Mouse (Mus musculus): ENCODE measurements around the gene Traf1. TPM values are rescaled to one million over a fixed set of nuclear protein-coding genes. Genes with fewer than 3 reads are reported as not detected.

Traf1 gene
- polyA plus RNA-seq, 1 experiment = 1.1 TPM

DNA sequence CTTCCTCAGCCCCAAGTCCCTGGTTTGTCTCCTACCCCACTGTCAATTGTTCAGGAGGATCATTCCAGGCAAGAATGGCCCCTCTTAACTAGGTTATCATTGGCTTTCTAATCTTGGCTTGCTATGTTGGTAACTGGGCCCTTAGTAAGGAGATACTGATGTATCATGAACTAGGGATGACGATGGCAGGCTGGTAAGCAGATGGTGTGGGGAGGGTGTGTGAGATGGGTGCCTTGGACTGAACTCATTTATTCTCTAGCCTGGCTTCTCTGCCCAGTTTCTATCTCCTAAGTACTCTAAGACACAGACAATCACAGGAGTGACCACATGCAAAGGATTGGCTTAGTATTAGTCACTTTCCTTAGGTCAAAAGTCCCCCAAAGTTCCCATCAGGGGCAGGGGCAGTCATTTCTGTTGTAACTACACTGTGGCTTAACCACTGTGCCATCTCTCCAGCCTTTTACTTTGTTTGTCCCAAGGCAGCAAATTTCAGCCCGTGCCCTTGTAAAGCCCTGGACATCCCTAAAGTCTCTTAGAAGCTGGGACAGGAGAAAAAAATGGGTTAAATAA is 7.9 kb downstream of the Traf1 start:
- Histone ChIP-seq H3K79me2 (ENCODE audit: control insufficient read depth, insufficient read depth) (no peaks in the 10 kb centered on the region), H3K4me2 (ENCODE audit: low read depth) (no peak overlapping the region), H3K36me3 (ENCODE audit: control insufficient read depth, insufficient read depth) (no peaks in the 10 kb centered on the region), H3K27me3 (ENCODE audit: control insufficient read depth, insufficient read depth, insufficient read length) (no peaks in the 10 kb centered on the region), H3ac (ENCODE audit: control insufficient read depth, insufficient read length) (no peak overlapping the region), H3K4me3 (no peak overlapping the region)
- TF ChIP-seq SRF (IDR thresholded peaks at IDR 0.05; ENCODE audit: control insufficient read depth, insufficient read length, low read depth) (no peak), TCF3 (IDR thresholded peaks at IDR 0.05; ENCODE audit: insufficient read length, low read depth) (no peak), REST (IDR thresholded peaks at IDR 0.05; ENCODE audit: insufficient read depth, insufficient read length) (no peak), CEBPB (IDR thresholded peaks at IDR 0.05; ENCODE audit: insufficient read depth, poor library complexity, severe bottlenecking) (no peak), POLR2A (IDR thresholded peaks at IDR 0.05; ENCODE audit: insufficient read length, low read depth) (no peak), USF1 (IDR thresholded peaks at IDR 0.05; ENCODE audit: low read depth) (no peak), MYOG (IDR thresholded peaks at IDR 0.05; ENCODE audit: control insufficient read depth in 1 of 3, insufficient read depth in 1 of 3, insufficient read length in 2 of 3, low read depth in 2 of 3) (no peak), MAX (IDR thresholded peaks at IDR 0.05; ENCODE audit: low read depth) (no peak), E2F4 (IDR thresholded peaks at IDR 0.05; ENCODE audit: insufficient read depth) (no peak), TCF12 (IDR thresholded peaks at IDR 0.05; ENCODE audit: insufficient read depth, poor library complexity, severe bottlenecking) (no peak), MYOD1 (IDR thresholded peaks at IDR 0.05; ENCODE audit: control insufficient read depth in 1 of 3, insufficient read length in 2 of 3, low read depth in 2 of 3) (no peak), POLR2AphosphoS2 (IDR thresholded peaks at IDR 0.05; ENCODE audit: insufficient read length, low read depth) (no peak)

DNA sequence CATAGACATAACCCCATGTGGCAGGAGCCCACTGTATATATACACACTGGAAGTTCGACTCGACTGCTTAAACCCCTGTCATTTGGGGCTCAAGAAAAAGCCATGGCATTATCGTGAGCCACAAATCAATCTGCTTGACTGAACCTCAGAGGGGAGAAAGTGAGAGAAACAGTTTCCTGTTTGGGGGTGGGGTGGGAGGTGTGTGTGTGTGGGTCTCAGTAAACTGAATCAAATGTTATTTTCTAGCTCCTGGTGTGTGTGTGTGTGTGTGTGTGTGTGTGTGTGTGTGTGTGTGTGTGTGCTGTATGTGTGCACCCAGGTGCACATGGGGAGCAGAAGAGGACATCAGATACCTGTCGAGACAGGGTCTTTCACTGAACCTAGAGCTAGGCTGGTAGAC is 8.6 kb downstream of the Traf1 start:
- Histone ChIP-seq H3K4me3 (no peak overlapping the region), H3ac (ENCODE audit: control insufficient read depth, insufficient read length) (no peak overlapping the region), H3K79me2 (ENCODE audit: control insufficient read depth, insufficient read depth) (no peaks in the 10 kb centered on the region), H3K36me3 (ENCODE audit: control insufficient read depth, insufficient read depth) (no peaks in the 10 kb centered on the region), H3K4me2 (ENCODE audit: low read depth) (no peak overlapping the region), H3K27me3 (ENCODE audit: control insufficient read depth, insufficient read depth, insufficient read length) (no peaks in the 10 kb centered on the region)
- no peak for TF ChIP-seq MYOD1 (IDR thresholded peaks at IDR 0.05; ENCODE audit: control insufficient read depth in 1 of 3, insufficient read length in 2 of 3, low read depth in 2 of 3)
- TF ChIP-seq TCF12 (IDR thresholded peaks at IDR 0.05; ENCODE audit: insufficient read depth, poor library complexity, severe bottlenecking) = no peak
- no peak for TF ChIP-seq POLR2AphosphoS2 (IDR thresholded peaks at IDR 0.05; ENCODE audit: insufficient read length, low read depth)
- no peak for TF ChIP-seq TCF3 (IDR thresholded peaks at IDR 0.05; ENCODE audit: insufficient read length, low read depth)
- no peak for TF ChIP-seq REST (IDR thresholded peaks at IDR 0.05; ENCODE audit: insufficient read depth, insufficient read length)

DNA sequence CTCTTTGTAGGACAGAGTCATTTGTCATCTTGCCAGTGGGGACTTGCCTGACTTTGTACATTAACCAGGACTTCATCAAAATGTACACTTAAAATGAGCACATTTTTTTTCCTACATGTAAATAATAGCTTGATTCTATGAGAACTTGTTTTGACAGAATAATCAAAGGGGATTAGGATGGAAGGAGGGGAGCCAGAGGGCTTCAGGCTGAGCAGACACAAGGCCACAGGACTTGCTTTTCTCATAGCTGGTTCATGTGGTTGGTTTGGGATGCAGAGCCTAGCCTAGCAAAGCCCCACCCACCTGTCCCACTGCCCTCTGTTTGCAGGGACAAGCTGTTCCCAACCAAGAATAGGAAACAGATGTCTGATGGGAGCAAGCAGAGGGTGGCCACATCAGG is 10.1 kb downstream of the Traf1 start:
- no peaks in the 10 kb centered on the region for H3K36me3 ChIP-seq (ENCODE audit: control insufficient read depth, insufficient read depth)
- H3ac ChIP-seq (ENCODE audit: control insufficient read depth, insufficient read length) = no peak overlapping the region

DNA sequence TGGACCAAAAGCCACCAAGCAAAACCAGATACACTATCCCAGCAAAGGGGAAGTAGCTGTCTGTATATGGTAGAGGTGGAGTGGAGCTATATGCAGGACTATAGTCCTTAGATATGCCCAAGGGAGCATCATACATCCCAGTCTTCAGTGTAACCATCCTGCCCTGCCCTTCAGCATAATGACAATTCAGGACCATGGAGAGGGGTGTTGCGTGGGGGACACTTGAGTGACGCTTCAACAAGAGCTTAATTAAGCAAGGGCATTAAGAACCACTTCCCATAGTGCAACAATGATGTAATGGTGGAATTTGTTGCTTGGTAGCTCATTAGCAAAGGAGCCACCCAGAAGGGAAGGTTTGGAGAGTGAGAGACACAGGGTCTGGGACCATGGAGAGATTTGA is 12.9 kb downstream of the Traf1 start:
- Histone ChIP-seq H3K4me2 (ENCODE audit: low read depth) (no peak overlapping the region), H3K79me2 (ENCODE audit: control insufficient read depth, insufficient read depth) (no peaks in the 10 kb centered on the region), H3K27me3 (ENCODE audit: control insufficient read depth, insufficient read depth, insufficient read length) (no peaks in the 10 kb centered on the region), H3K4me3 (no peak overlapping the region), H3K36me3 (ENCODE audit: control insufficient read depth, insufficient read depth) (no peaks in the 10 kb centered on the region), H3ac (ENCODE audit: control insufficient read depth, insufficient read length) (no peak overlapping the region)
- TF ChIP-seq CEBPB (IDR thresholded peaks at IDR 0.05; ENCODE audit: insufficient read depth, poor library complexity, severe bottlenecking) (no peak), REST (IDR thresholded peaks at IDR 0.05; ENCODE audit: insufficient read depth, insufficient read length) (peak; percentile 75)

More for the DNA sequence above, 10.1 kb downstream of the Traf1 start:
- Histone ChIP-seq H3K4me2 (ENCODE audit: low read depth) (no peak overlapping the region), H3K79me2 (ENCODE audit: control insufficient read depth, insufficient read depth) (no peaks in the 10 kb centered on the region), H3K4me3 (no peak overlapping the region), H3K27me3 (ENCODE audit: control insufficient read depth, insufficient read depth, insufficient read length) (no peaks in the 10 kb centered on the region)
- no peak for TF ChIP-seq MYOD1 (IDR thresholded peaks at IDR 0.05; ENCODE audit: control insufficient read depth in 1 of 3, insufficient read length in 2 of 3, low read depth in 2 of 3)
- TF ChIP-seq MYOG (IDR thresholded peaks at IDR 0.05; ENCODE audit: control insufficient read depth in 1 of 3, insufficient read depth in 1 of 3, insufficient read length in 2 of 3, low read depth in 2 of 3) = no peak
- TF ChIP-seq SRF (IDR thresholded peaks at IDR 0.05; ENCODE audit: control insufficient read depth, insufficient read length, low read depth) = no peak
- no peak for TF ChIP-seq POLR2A (IDR thresholded peaks at IDR 0.05; ENCODE audit: insufficient read length, low read depth)
- TF ChIP-seq TCF12 (IDR thresholded peaks at IDR 0.05; ENCODE audit: insufficient read depth, poor library complexity, severe bottlenecking) = no peak
- TF ChIP-seq TCF3 (IDR thresholded peaks at IDR 0.05; ENCODE audit: insufficient read length, low read depth) = no peak
- TF ChIP-seq CEBPB (IDR thresholded peaks at IDR 0.05; ENCODE audit: insufficient read depth, poor library complexity, severe bottlenecking) = no peak
- no peak for TF ChIP-seq E2F4 (IDR thresholded peaks at IDR 0.05; ENCODE audit: insufficient read depth)
- no peak for TF ChIP-seq MAX (IDR thresholded peaks at IDR 0.05; ENCODE audit: low read depth)

DNA sequence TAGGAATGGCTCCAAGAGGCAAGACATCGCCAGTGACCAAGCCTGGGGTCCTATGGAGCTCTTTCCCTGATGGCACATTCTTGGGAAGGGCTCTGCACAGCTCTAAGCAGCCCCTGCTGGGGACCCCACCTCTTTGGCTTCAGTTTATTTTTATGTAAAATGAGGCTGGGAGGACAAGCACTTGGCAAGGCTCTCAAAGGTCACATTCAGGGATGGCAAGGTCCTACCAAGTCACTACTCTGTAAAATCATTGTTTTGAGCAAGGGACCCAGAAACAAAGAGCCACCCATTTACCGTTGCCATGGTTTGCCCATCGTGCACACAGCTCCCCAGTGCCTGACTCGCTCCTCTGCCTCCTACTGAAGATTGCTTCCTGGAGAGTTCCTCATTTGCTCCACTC is 15.5 kb downstream of the Traf1 start:
- TF ChIP-seq TCF3 (IDR thresholded peaks at IDR 0.05; ENCODE audit: insufficient read length, low read depth) (no peak), MYOG (IDR thresholded peaks at IDR 0.05; ENCODE audit: control insufficient read depth in 1 of 3, insufficient read depth in 1 of 3, insufficient read length in 2 of 3, low read depth in 2 of 3) (no peak), POLR2AphosphoS2 (IDR thresholded peaks at IDR 0.05; ENCODE audit: insufficient read length, low read depth) (no peak)
- H3K79me2 ChIP-seq (ENCODE audit: control insufficient read depth, insufficient read depth) = no peaks in the 10 kb centered on the region
- no peak overlapping the region for H3K4me3 ChIP-seq
- H3ac ChIP-seq (ENCODE audit: control insufficient read depth, insufficient read length) = no peak overlapping the region
- H3K4me2 ChIP-seq (ENCODE audit: low read depth) = no peak overlapping the region
- peaks cover 14% of the 10 kb centered on the region for H3K27me3 ChIP-seq (ENCODE audit: control insufficient read depth, insufficient read depth, insufficient read length)
- no peaks in the 10 kb centered on the region for H3K36me3 ChIP-seq (ENCODE audit: control insufficient read depth, insufficient read depth)

Data from myocyte (in vitro differentiated cells).